21 mouse cellular contexts compared by ENCODE assay signal in the genomic region with DNA sequence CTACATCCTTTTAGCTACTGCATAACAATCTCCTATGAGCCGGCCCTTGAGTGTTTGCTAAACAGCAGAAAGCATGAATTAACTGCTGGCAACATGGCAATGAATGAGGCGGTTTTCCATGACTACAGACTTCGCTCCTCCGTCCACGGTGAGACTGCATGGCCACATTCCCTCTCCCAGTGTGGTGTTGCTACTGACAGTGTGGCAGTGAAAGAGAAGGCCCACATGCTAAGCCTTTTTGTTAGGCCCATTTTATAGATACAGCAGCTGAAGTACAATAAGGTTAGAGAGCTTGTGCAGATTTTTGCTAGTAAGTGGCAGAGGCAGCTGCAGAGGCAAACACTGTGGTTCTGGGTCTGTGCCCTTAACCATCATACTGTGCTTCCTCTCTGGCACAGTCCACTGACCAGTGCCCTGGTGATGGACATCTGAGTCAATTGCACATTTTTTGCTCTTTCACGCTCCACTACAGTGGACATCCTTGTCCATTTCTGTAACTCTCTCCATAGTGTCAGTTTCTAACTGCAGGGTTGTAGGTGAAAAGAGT. TPM values are rescaled to one million over a fixed set of nuclear protein-coding genes. Genes with fewer than 3 reads are reported as not detected.
DNase-seq lines count a peak whose midpoint lies in the region; ATAC-seq and TF ChIP-seq lines count a peak whose summit lies in the region.
"Had no signal": no experiment of that assay in that cellular context is flagged by ENCODE, and none has a peak within 500 bp of the region (broad histone marks: within the 10 kb centered on the region; RNA-seq: fewer than 3 reads in every experiment).

No protein-coding gene starts in this region.

- H3K79me3 ChIP-seq in C2C12 (ENCODE audit: low read depth), result no peaks in the 10 kb centered on the region

- peak overlapping the region; percentile 41 for H3K4me2 ChIP-seq in myocyte (ENCODE audit: low read depth)
- H3K4me2 ChIP-seq: forebrain, embryonic 13.5 days; heart, embryonic 11.5 days; heart, embryonic 15.5 days; hindbrain, embryonic 13.5 days had no signal

- TF ChIP-seq CTCF in C2C12 (IDR thresholded peaks at IDR 0.05; ENCODE audit: control insufficient read depth, insufficient read depth, insufficient read length), result no peak

- H3ac ChIP-seq in C2C12 (ENCODE audit: control insufficient read depth, insufficient read length, low read depth) (no peak overlapping the region), myocyte (ENCODE audit: control insufficient read depth, insufficient read length) (no peak overlapping the region)

- H3K27me3 ChIP-seq in C2C12 (ENCODE audit: control insufficient read depth, insufficient read depth, insufficient read length) (no peaks in the 10 kb centered on the region), myocyte (ENCODE audit: control insufficient read depth, insufficient read depth, insufficient read length) (no peaks in the 10 kb centered on the region)
- H3K27me3 ChIP-seq: forebrain, embryonic 13.5 days; heart, embryonic 15.5 days; hindbrain, embryonic 13.5 days had no signal

- 0 out of 2 replicates have a peak, but pooled peaks have one; percentile 11 for ATAC-seq in frontal cortex, adult (ENCODE audit: low TSS enrichment)
- ATAC-seq: CD4-positive, CD25-positive, alpha-beta regulatory T cell, adult 4 months; forebrain, embryonic 13.5 days; inflammation-experienced regulatory T-cells, adult 6 months; intestine, postnatal 0 days had no signal

- H3K79me2 ChIP-seq in C2C12 (ENCODE audit: control insufficient read depth, insufficient read depth) (no peaks in the 10 kb centered on the region), myocyte (ENCODE audit: control insufficient read depth, insufficient read depth) (no peaks in the 10 kb centered on the region)

- H3K4me3 ChIP-seq in C2C12 (ENCODE audit: insufficient read depth, poor library complexity, severe bottlenecking) (no peak overlapping the region), myocyte (no peak overlapping the region)
- H3K4me3 ChIP-seq: embryonic facial prominence, embryonic 10.5 days; forebrain, embryonic 13.5 days; heart, adult 2 months; heart, embryonic 15.5 days; hindbrain, embryonic 13.5 days had no signal

- intact Hi-C loops in left cerebral cortex, postnatal 4 days (cut with DNase I), result no loop called here
- intact Hi-C loops in left cerebral cortex, postnatal 14 days (cut with DNase I), result no loop called here

- DNase-seq in frontal cortex, postnatal 25 days (ENCODE audit: low spot score in 2 of 2), result no peak
- peak; percentile 9 for DNase-seq in left cerebral cortex, postnatal 4 days
- DNase-seq in left cerebral cortex, postnatal 14 days (ENCODE audit: low spot score in 2 of 2), result no peak
- no peak for DNase-seq in kidney, postnatal 36 days
- DNase-seq: adrenal gland, postnatal 10 days; cerebellum, adult 11-12 months; cerebellum, adult 9-11 months; gastrocnemius, postnatal 14 days; heart, adult 2 months had no signal

- no peaks in the 10 kb centered on the region for H3K36me3 ChIP-seq in C2C12 (ENCODE audit: control insufficient read depth, insufficient read depth)
- H3K36me3 ChIP-seq in myocyte (ENCODE audit: control insufficient read depth, insufficient read depth), result no peaks in the 10 kb centered on the region
- H3K36me3 ChIP-seq: embryonic facial prominence, embryonic 10.5 days; G1E; heart, embryonic 15.5 days; hindbrain, embryonic 13.5 days had no signal

- no peak for TF ChIP-seq POLR2A in myocyte (IDR thresholded peaks at IDR 0.05; ENCODE audit: insufficient read length, low read depth)

TF ChIP-seq in C2C12, 6 proteins besides CTCF, POLR2A, EP300 and RAD21:
- TF ChIP-seq FOSL1 (IDR thresholded peaks at IDR 0.05; ENCODE audit: insufficient read depth, low read length, poor library complexity, severe bottlenecking) (no peak), USF1 (IDR thresholded peaks at IDR 0.05; ENCODE audit: low read depth) (no peak), CEBPB (IDR thresholded peaks at IDR 0.05; ENCODE audit: low read depth) (no peak), MYOD1 (IDR thresholded peaks at IDR 0.05; ENCODE audit: control insufficient read depth, insufficient read length, low read depth) (peak; percentile 77), MYOG (IDR thresholded peaks at IDR 0.05; ENCODE audit: control insufficient read depth, extremely low read depth, insufficient read length) (no peak)
TF ChIP-seq in C2C12: peak in this region for 1.

TF ChIP-seq in myocyte, 11 proteins besides CTCF, POLR2A, EP300 and RAD21:
- peak in 1 of 3 experiments; percentile 42 for TF ChIP-seq MYOG (IDR thresholded peaks at IDR 0.05; ENCODE audit: control insufficient read depth in 1 of 3, insufficient read depth in 1 of 3, insufficient read length in 2 of 3, low read depth in 2 of 3)
- no peak for TF ChIP-seq TCF3 (IDR thresholded peaks at IDR 0.05; ENCODE audit: insufficient read length, low read depth)
- TF ChIP-seq CEBPB (IDR thresholded peaks at IDR 0.05; ENCODE audit: insufficient read depth, poor library complexity, severe bottlenecking), result no peak
- TF ChIP-seq MYOD1 (IDR thresholded peaks at IDR 0.05; ENCODE audit: control insufficient read depth in 1 of 3, insufficient read length in 2 of 3, low read depth in 2 of 3), result peak; percentile 91 to 96 (median 94)

RNA-seq across cellular contexts. Expression of a gene that starts 5.1 kb away (rescaled TPM):
- total RNA-seq in left cerebral cortex, postnatal 4 days (2021), result 10 to 100 TPM; 42.3 to 46.7 TPM
- 10 to 100 TPM; 55.0 to 73.9 TPM for total RNA-seq in left cerebral cortex, postnatal 14 days (2021)
- polyA plus RNA-seq in C2C12 (2012; fragmentation: generic; extraction: Trizol) (1.9 TPM), myocyte (2012; fragmentation: generic; extraction: Trizol) (8.0 TPM)
- polyA plus RNA-seq: CD4-positive, CD25-positive, alpha-beta regulatory T cell, adult 4 months had no signal
